Mouse (Mus musculus): Measurements from ENCODE around the gene Bpifb6.
A peak's percentile ranks its signal among the peaks of the same experiment; 100 is the strongest.

Gene Bpifb6

GRCm38 (mm10) chr2:153900088-153900487 lies at the start of gene Bpifb6:
Bpifb6 (plus strand) TSS chr2:153900388.
- no peak for DNase-seq

- DNase-seq, result peak; percentile 50 to 53
These were observed 49.2 kb upstream of the Bpifb6 start for GRCm38 (mm10) chr2:153851030-153851360.

GRCm38 (mm10) chr2:153853544-153853943 lies 46.6 kb upstream of the Bpifb6 start:
- DNase-seq, result no peak

- DNase-seq, result no peak
These were observed 40.6 kb upstream of the Bpifb6 start for GRCm38 (mm10) chr2:153859581-153859980.

GRCm38 (mm10) chr2:153860315-153860714 lies 39.9 kb upstream of the Bpifb6 start:
- DNase-seq, result no peak

- no peak for DNase-seq
These were observed 39.5 kb upstream of the Bpifb6 start for GRCm38 (mm10) chr2:153860715-153861114.

GRCm38 (mm10) chr2:153861960-153862359 lies 38.2 kb upstream of the Bpifb6 start:
- DNase-seq, result no peak

GRCm38 (mm10) chr2:153870984-153871383 lies 29.2 kb upstream of the Bpifb6 start, which contains the start of gene Sun5:
Sun5 (minus strand) TSS chr2:153871084.
- no peak for DNase-seq

GRCm38 (mm10) chr2:153874745-153875144 lies 25.4 kb upstream of the Bpifb6 start, which contains the start of gene Bpifb2:
Bpifb2 (plus strand) TSS chr2:153875045.
- DNase-seq, result no peak

- DNase-seq, result no peak
These were observed 1.1 kb upstream of the Bpifb6 start for GRCm38 (mm10) chr2:153899111-153899510.

- no peak for DNase-seq
These were observed 2.5 kb downstream of the Bpifb6 start for GRCm38 (mm10) chr2:153902726-153903125.

GRCm38 (mm10) chr2:153906626-153907025 lies 6.4 kb downstream of the Bpifb6 start:
- DNase-seq, result no peak

- no peak for DNase-seq
These were observed 14.0 kb downstream of the Bpifb6 start for GRCm38 (mm10) chr2:153914151-153914550.

- DNase-seq, result no peak
These were observed 17.7 kb downstream of the Bpifb6 start, which contains the start of gene Bpifb3 for GRCm38 (mm10) chr2:153917930-153918329. Bpifb3 (plus strand) TSS chr2:153918230.

- DNase-seq, result no peak
These were observed 21.1 kb downstream of the Bpifb6 start for GRCm38 (mm10) chr2:153921246-153921645.

- DNase-seq, result peak; percentile 43 to 46
These were observed 29.8 kb downstream of the Bpifb6 start for GRCm38 (mm10) chr2:153929871-153930413.

GRCm38 (mm10) chr2:153931125-153931524 lies 30.9 kb downstream of the Bpifb6 start:
- DNase-seq, result no peak

- DNase-seq, result no peak
These were observed 33.1 kb downstream of the Bpifb6 start for GRCm38 (mm10) chr2:153933311-153933710.

GRCm38 (mm10) chr2:153935348-153935747 lies 35.2 kb downstream of the Bpifb6 start:
- no peak for DNase-seq

- DNase-seq, result no peak
These were observed 37.7 kb downstream of the Bpifb6 start, which contains the start of gene Bpifb4 for GRCm38 (mm10) chr2:153937843-153938242. Bpifb4 (plus strand) TSS chr2:153938212.

GRCm38 (mm10) chr2:153943537-153943936 lies 43.3 kb downstream of the Bpifb6 start:
- peak; percentile 62 to 63 for DNase-seq

GRCm38 (mm10) chr2:153944567-153944966 lies 44.4 kb downstream of the Bpifb6 start:
- no peak for DNase-seq

- DNase-seq, result peak; percentile 72 to 73
These were observed 52.7 kb downstream of the Bpifb6 start for GRCm38 (mm10) chr2:153952897-153953296.

- DNase-seq, result peak; percentile 71 to 73
These were observed 53.6 kb downstream of the Bpifb6 start for GRCm38 (mm10) chr2:153953836-153954235.

Measured in B cell, adult 2 months (primary cell).